Mouse (Mus musculus) adrenal gland, adult 2 months (tissue): ENCODE measurements around the gene Tor3a. TPM values are rescaled to one million over a fixed set of nuclear protein-coding genes. Genes with fewer than 3 reads are reported as not detected.
"Not testable (repeated sequence)": the region's sequence is repeated elsewhere in the genome, so short reads cannot be mapped to it uniquely, and the experiment has no call there.

Experiments
- DNase-seq: peaks from one replicate; pipeline ENCODE4 v3.0.0; 2021
- polyA plus RNA-seq: library from polyadenylated mRNA; depleted of rRNA; stranded (reverse); fragments of >200 nt; gene quantifications from 2 replicates; pipeline ENCODE4 v1.2.3, GENCODE M21; 2012
- total RNA-seq, 2 experiments: library from RNA; stranded (reverse); gene quantifications; 2 replicates each; pipeline ENCODE4 v1.2.3; 2021

Gene Tor3a
- total and polyA plus RNA-seq, 3 experiments: 15.1 to 24.6 (median 21.5) TPM

- no peak for DNase-seq
Observed at GRCm38 (mm10) chr1:156671921-156672320, 2.2 kb downstream of the Tor3a start.

- no peak for DNase-seq
Observed at GRCm38 (mm10) chr1:156669208-156669983, 4.8 kb downstream of the Tor3a start.

- no peak for DNase-seq
Observed at GRCm38 (mm10) chr1:156668602-156669001, 5.6 kb downstream of the Tor3a start.

- peak; percentile 76 for DNase-seq
Observed at GRCm38 (mm10) chr1:156667141-156667926, 6.8 kb downstream of the Tor3a start.

GRCm38 (mm10) chr1:156665777-156666176 is 8.4 kb downstream of the Tor3a start:
- DNase-seq: no peak

GRCm38 (mm10) chr1:156660660-156661236 is 13.4 kb downstream of the Tor3a start:
- DNase-seq: not testable (repeated sequence)

GRCm38 (mm10) chr1:156659906-156660659 is 14.1 kb downstream of the Tor3a start:
- DNase-seq: peak; percentile 78

- DNase-seq: peak; percentile 79
Observed at GRCm38 (mm10) chr1:156658676-156659075, 15.5 kb downstream of the Tor3a start.

GRCm38 (mm10) chr1:156657523-156657922 is 16.6 kb downstream of the Tor3a start:
- no peak for DNase-seq

- DNase-seq: no peak
Observed at GRCm38 (mm10) chr1:156654735-156655530, 19.2 kb downstream of the Tor3a start.

- DNase-seq: no peak
Observed at GRCm38 (mm10) chr1:156652189-156652822, 21.9 kb downstream of the Tor3a start.

GRCm38 (mm10) chr1:156650631-156651030 is 23.5 kb downstream of the Tor3a start:
- no peak for DNase-seq

GRCm38 (mm10) chr1:156648705-156649104 is 25.5 kb downstream of the Tor3a start:
- no peak for DNase-seq

GRCm38 (mm10) chr1:156645971-156646370 is 28.2 kb downstream of the Tor3a start:
- DNase-seq: no peak

GRCm38 (mm10) chr1:156644780-156645523 is 29.2 kb downstream of the Tor3a start:
- DNase-seq: no peak

- no peak for DNase-seq
Observed at GRCm38 (mm10) chr1:156644061-156644460, 30.1 kb downstream of the Tor3a start.

- no peak for DNase-seq
Observed at GRCm38 (mm10) chr1:156642813-156643212, 31.3 kb downstream of the Tor3a start.

- DNase-seq: no peak
Observed at GRCm38 (mm10) chr1:156641808-156642207, 32.3 kb downstream of the Tor3a start.

- no peak for DNase-seq
Observed at GRCm38 (mm10) chr1:156640577-156640976, 33.6 kb downstream of the Tor3a start.

GRCm38 (mm10) chr1:156639455-156639854 is 34.7 kb downstream of the Tor3a start:
- DNase-seq: no peak
